Mouse (Mus musculus) C2C12 (cell line): ENCODE measurements around the gene Lhx8.

Source experiments
- CTCF ChIP-seq: IDR thresholded peaks from one replicate; pipeline ENCODE4 v1.5.1; 2011; ENCODE audit not compliant: control insufficient read depth, insufficient read depth, insufficient read length
- MYOG ChIP-seq: IDR thresholded peaks from one replicate; pipeline ENCODE4 v1.6.1; 2011; ENCODE audit not compliant: control insufficient read depth, insufficient read length; ENCODE audit errors: extremely low read depth
- USF1 ChIP-seq: IDR thresholded peaks from one replicate; pipeline ENCODE4 v1.6.1; 2011; ENCODE audit warnings: low read depth, mild to moderate bottlenecking, control low read depth, moderate library complexity

GRCm38 (mm10) chr3:154373536-154373935 is 43.1 kb upstream of the Lhx8 start:
- TF ChIP-seq MYOG: no peak
- no peak for TF ChIP-seq USF1
- no peak for TF ChIP-seq CTCF
